8 mouse cellular contexts compared by ENCODE assay signal in genomic region chr5:150232159-150233150, GRCm38 (mm10).
DNase-seq lines count a peak whose midpoint lies in the region; ATAC-seq lines count a peak whose summit lies in the region.

No protein-coding gene starts in this region.

- ATAC-seq in forebrain, embryonic 15.5 days (replicated peaks): peak; percentile 53
- peak; percentile 72 for ATAC-seq in inflammation-experienced regulatory T-cells, adult 6 months
- ATAC-seq in lung, embryonic 15.5 days (ENCODE audit: borderline replicate concordance, extremely low read depth, low FRiP score, low TSS enrichment): peak; percentile 55; the same call in 1 of the 2 replicates

- H3K9me3 ChIP-seq in forebrain, embryonic 15.5 days: no peaks in the 10 kb centered on the region
- no peaks in the 10 kb centered on the region for H3K9me3 ChIP-seq in lung, embryonic 15.5 days

- no peak overlapping the region for H3K4me2 ChIP-seq in forebrain, embryonic 15.5 days (replicated peaks)
- peak overlapping the region; percentile 16; the same call in 1 of the 2 replicates for H3K4me2 ChIP-seq in lung, embryonic 15.5 days

- H3K27ac ChIP-seq in forebrain, embryonic 15.5 days (replicated peaks): no peak overlapping the region
- H3K27ac ChIP-seq in lung, embryonic 15.5 days: no peak overlapping the region

- H3K4me3 ChIP-seq in forebrain, embryonic 15.5 days: no peak overlapping the region
- no peak overlapping the region for H3K4me3 ChIP-seq in lung, embryonic 15.5 days

- H3K9ac ChIP-seq in forebrain, embryonic 15.5 days (replicated peaks): no peak overlapping the region
- no peak overlapping the region for H3K9ac ChIP-seq in lung, embryonic 15.5 days

- H3K27me3 ChIP-seq in forebrain, embryonic 15.5 days: no peaks in the 10 kb centered on the region
- H3K27me3 ChIP-seq in lung, embryonic 15.5 days: no peaks in the 10 kb centered on the region

- H3K36me3 ChIP-seq in forebrain, embryonic 15.5 days: no peaks in the 10 kb centered on the region
- H3K36me3 ChIP-seq in lung, embryonic 15.5 days: no peaks in the 10 kb centered on the region

- no peaks in the 10 kb centered on the region for H3K4me1 ChIP-seq in forebrain, embryonic 15.5 days
- H3K4me1 ChIP-seq in lung, embryonic 15.5 days: no peaks in the 10 kb centered on the region

- WGBS in forebrain, embryonic 15.5 days: 46% methylated on average over 14 of the region's 21 CpGs
- WGBS in lung, embryonic 15.5 days: 27% methylated on average over 20 of the region's 21 CpGs

- peak; percentile 55 to 63 for DNase-seq in heart, adult 18-20 months
- no peak for DNase-seq in heart, adult 9 months (ENCODE audit: low spot score in 2 of 2)
- peak; percentile 47 for DNase-seq in adrenal gland, adult 8-10 months
- DNase-seq in retina, embryonic 14.5 days (ENCODE audit: low spot score): peak; percentile 52
- DNase-seq in layer of hippocampus, adult 18-20 months (ENCODE audit: low spot score in 2 of 2): no peak

Comparison
In these comparisons a context has a peak if more than half of its experiments do, and no peak if none do; other contexts are left out.
1. DNase-seq: peak in heart, adult 18-20 months (2 of 2), adrenal gland, adult 8-10 months (single experiment) and retina, embryonic 14.5 days (single experiment); none in heart, adult 9 months (0 of 2) and layer of hippocampus, adult 18-20 months (0 of 2).
2. Peak in every context shown above with its lines, with median percentiles within 50 percentile points of each other: ATAC-seq.